Mouse (Mus musculus): ENCODE measurements around the gene Sema6b. TPM values are rescaled to one million over a fixed set of nuclear protein-coding genes. Genes with fewer than 3 reads are reported as not detected.

Sema6b gene
- polyA plus RNA-seq, 1 experiment = 0.06 TPM

DNA sequence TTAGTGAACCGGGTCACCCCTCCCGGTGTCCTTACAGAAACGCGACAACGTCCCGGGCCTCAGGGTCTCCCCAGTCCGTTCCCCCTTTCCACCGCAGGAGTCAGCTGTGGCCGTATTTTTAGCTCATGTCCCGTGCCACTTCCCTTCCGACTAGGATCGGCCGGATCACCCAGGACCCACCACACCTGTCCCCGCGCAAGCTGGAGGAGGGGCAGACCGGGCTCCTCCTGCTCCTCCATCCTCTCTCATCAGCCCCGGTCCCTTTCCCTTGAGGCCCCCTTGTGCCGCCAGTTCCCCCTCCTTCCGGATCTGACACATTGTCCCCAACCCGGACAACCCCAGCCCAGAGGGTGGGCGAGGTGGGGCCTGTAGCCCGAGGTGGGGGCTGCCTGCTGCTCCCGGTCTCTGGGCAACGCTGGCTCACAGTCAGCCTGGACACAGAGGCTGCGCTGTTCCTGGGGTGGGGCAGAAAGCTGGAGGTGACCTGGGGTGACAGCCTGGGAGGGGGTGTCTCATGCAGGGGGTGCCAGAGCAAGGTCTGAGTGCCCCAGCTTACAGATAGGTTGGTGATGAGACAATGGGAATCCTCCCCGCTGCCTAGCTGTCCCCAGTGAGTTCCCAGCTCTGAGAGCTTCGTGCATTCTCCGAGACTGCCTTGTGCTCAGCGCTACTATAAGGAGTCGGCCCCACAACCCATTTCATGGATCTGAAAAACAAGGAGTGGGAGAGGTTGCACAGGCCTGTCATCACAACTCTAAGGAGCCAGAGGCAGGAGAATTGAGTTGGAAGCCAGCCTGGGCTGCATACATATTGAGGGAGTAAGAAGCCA, 8.9 kb upstream of the Sema6b start:
- H3K36me3 ChIP-seq (ENCODE audit: control insufficient read depth) = no peaks in the 10 kb centered on the region
- H3K27me3 ChIP-seq (ENCODE audit: control insufficient read depth) = peaks cover 75% of the 10 kb centered on the region
- H3K9me3 ChIP-seq (ENCODE audit: control insufficient read depth, low read length) = no peaks in the 10 kb centered on the region
- TF ChIP-seq TAL1 (IDR thresholded peaks at IDR 0.05; ENCODE audit: low read length) (no peak), GATA1 (IDR thresholded peaks at IDR 0.05; ENCODE audit: low read length) (no peak)
- H3K4me3 ChIP-seq (replicated peaks) = no peak overlapping the region
- H3K4me1 ChIP-seq (ENCODE audit: control insufficient read depth) = no peaks in the 10 kb centered on the region

GRCm38 (mm10) chr17:56148280-56148679, 8.1 kb upstream of the Sema6b start:
- H3K36me3 ChIP-seq (ENCODE audit: control insufficient read depth) = no peaks in the 10 kb centered on the region
- TF ChIP-seq GATA1 (IDR thresholded peaks at IDR 0.05; ENCODE audit: low read length) = no peak
- peaks cover 75% of the 10 kb centered on the region for H3K27me3 ChIP-seq (ENCODE audit: control insufficient read depth)
- H3K4me3 ChIP-seq (replicated peaks) = no peak overlapping the region
- no peaks in the 10 kb centered on the region for H3K4me1 ChIP-seq (ENCODE audit: control insufficient read depth)
- no peaks in the 10 kb centered on the region for H3K9me3 ChIP-seq (ENCODE audit: control insufficient read depth, low read length)

DNA sequence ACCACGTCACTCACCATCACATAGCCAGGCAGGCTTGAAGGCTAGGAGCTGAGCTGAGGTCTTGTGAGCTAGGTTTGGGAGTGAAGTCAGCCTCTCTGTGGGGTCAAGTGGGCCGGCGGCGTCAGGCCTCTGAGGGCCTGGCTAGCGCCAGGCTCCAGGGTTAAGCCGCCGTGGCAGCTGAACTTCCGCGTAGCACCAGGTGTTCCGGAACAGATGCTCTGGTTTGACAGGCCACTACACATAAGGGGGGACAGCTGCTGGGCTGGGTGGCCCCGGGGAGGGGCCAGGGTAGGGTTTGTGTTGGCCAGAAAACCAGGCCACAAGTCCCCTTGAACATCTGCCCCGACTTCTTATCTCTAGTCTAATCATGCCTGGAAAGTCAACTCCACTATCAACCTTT, 7.3 kb upstream of the Sema6b start:
- H3K36me3 ChIP-seq (ENCODE audit: control insufficient read depth) = no peaks in the 10 kb centered on the region
- TF ChIP-seq GATA1 (IDR thresholded peaks at IDR 0.05; ENCODE audit: low read length) (no peak), TAL1 (IDR thresholded peaks at IDR 0.05; ENCODE audit: low read length) (no peak)
- H3K4me3 ChIP-seq (replicated peaks) = no peak overlapping the region
- no peaks in the 10 kb centered on the region for H3K4me1 ChIP-seq (ENCODE audit: control insufficient read depth)
- H3K9me3 ChIP-seq (ENCODE audit: control insufficient read depth, low read length) = no peaks in the 10 kb centered on the region
- H3K27me3 ChIP-seq (ENCODE audit: control insufficient read depth) = peaks cover 82% of the 10 kb centered on the region

GRCm38 (mm10) chr17:56146131-56146530, 6.0 kb upstream of the Sema6b start:
- Histone ChIP-seq H3K4me1 (ENCODE audit: control insufficient read depth) (peaks cover 8% of the 10 kb centered on the region; the same call in 1 of the 2 replicates), H3K36me3 (ENCODE audit: control insufficient read depth) (no peaks in the 10 kb centered on the region), H3K27me3 (ENCODE audit: control insufficient read depth) (peaks cover 93% of the 10 kb centered on the region), H3K9me3 (ENCODE audit: control insufficient read depth, low read length) (no peaks in the 10 kb centered on the region), H3K4me3 (replicated peaks) (no peak overlapping the region)
- TF ChIP-seq TAL1 (IDR thresholded peaks at IDR 0.05; ENCODE audit: low read length) (no peak), GATA1 (IDR thresholded peaks at IDR 0.05; ENCODE audit: low read length) (no peak)

- H3K4me1 ChIP-seq (ENCODE audit: control insufficient read depth) = peaks cover 15% of the 10 kb centered on the region
- no peak overlapping the region for H3K4me3 ChIP-seq (replicated peaks)
Observed at GRCm38 (mm10) chr17:56144546-56144945, 4.4 kb upstream of the Sema6b start.

GRCm38 (mm10) chr17:56141702-56142605, 1.8 kb upstream of the Sema6b start:
- Histone ChIP-seq H3K4me3 (replicated peaks) (no peak overlapping the region), H3K36me3 (ENCODE audit: control insufficient read depth) (no peaks in the 10 kb centered on the region), H3K27me3 (ENCODE audit: control insufficient read depth) (peaks cover 82% of the 10 kb centered on the region), H3K9me3 (ENCODE audit: control insufficient read depth, low read length) (no peaks in the 10 kb centered on the region), H3K4me1 (ENCODE audit: control insufficient read depth) (peaks cover 18% of the 10 kb centered on the region)
- TF ChIP-seq TAL1 (IDR thresholded peaks at IDR 0.05; ENCODE audit: low read length) (no peak), GATA1 (IDR thresholded peaks at IDR 0.05; ENCODE audit: low read length) (no peak)

More at GRCm38 (mm10) chr17:56144546-56144945, 4.4 kb upstream of the Sema6b start:
- Histone ChIP-seq H3K36me3 (ENCODE audit: control insufficient read depth) (no peaks in the 10 kb centered on the region), H3K27me3 (ENCODE audit: control insufficient read depth) (peaks cover 93% of the 10 kb centered on the region), H3K9me3 (ENCODE audit: control insufficient read depth, low read length) (no peaks in the 10 kb centered on the region)
- TF ChIP-seq TAL1 (IDR thresholded peaks at IDR 0.05; ENCODE audit: low read length) (no peak), GATA1 (IDR thresholded peaks at IDR 0.05; ENCODE audit: low read length) (no peak)

GRCm38 (mm10) chr17:56139355-56139754, 788 bp downstream of the Sema6b start:
- H3K36me3 ChIP-seq (ENCODE audit: control insufficient read depth) = no peaks in the 10 kb centered on the region
- TF ChIP-seq GATA1 (IDR thresholded peaks at IDR 0.05; ENCODE audit: low read length) (no peak), TAL1 (IDR thresholded peaks at IDR 0.05; ENCODE audit: low read length) (no peak)
- peaks cover 26% of the 10 kb centered on the region for H3K4me1 ChIP-seq (ENCODE audit: control insufficient read depth)
- H3K9me3 ChIP-seq (ENCODE audit: control insufficient read depth, low read length) = no peaks in the 10 kb centered on the region
- no peak overlapping the region for H3K4me3 ChIP-seq (replicated peaks)
- peaks cover 62% of the 10 kb centered on the region for H3K27me3 ChIP-seq (ENCODE audit: control insufficient read depth)

GRCm38 (mm10) chr17:56137839-56138613, 2.1 kb downstream of the Sema6b start:
- Histone ChIP-seq H3K36me3 (ENCODE audit: control insufficient read depth) (no peaks in the 10 kb centered on the region), H3K27me3 (ENCODE audit: control insufficient read depth) (peaks cover 49% of the 10 kb centered on the region), H3K9me3 (ENCODE audit: control insufficient read depth, low read length) (no peaks in the 10 kb centered on the region), H3K4me1 (ENCODE audit: control insufficient read depth) (peaks cover 38% of the 10 kb centered on the region), H3K4me3 (replicated peaks) (no peak overlapping the region)
- TF ChIP-seq TAL1 (IDR thresholded peaks at IDR 0.05; ENCODE audit: low read length) = no peak
- TF ChIP-seq GATA1 (IDR thresholded peaks at IDR 0.05; ENCODE audit: low read length) = no peak
